Mouse (Mus musculus): Measurements from ENCODE around the gene Cyp2c70. TPM values are rescaled to one million over a fixed set of nuclear protein-coding genes. Genes with fewer than 3 reads are reported as not detected.

The Cyp2c70 gene
- polyA plus RNA-seq, 1 experiment from 2014 or later: not detected

Other genes with a start within 250 kb of the Cyp2c70 start
- gene Cyp2c37, start 194.9 kb downstream of the Cyp2c70 start, polyA plus RNA-seq (2014; fragmentation: Nextera tagmentation; extraction: Ambion mirVana): not detected in 2 replicates
- gene Cyp2c54, start 113.5 kb downstream of the Cyp2c70 start, polyA plus RNA-seq (2014; fragmentation: Nextera tagmentation; extraction: Ambion mirVana): not detected in 2 replicates
- not detected in 2 replicates for gene Cyp2c50, start 97.6 kb downstream of the Cyp2c70 start, polyA plus RNA-seq (2014; fragmentation: Nextera tagmentation; extraction: Ambion mirVana)
- 28.6 and 30.8 TPM in 2 replicates for gene Pdlim1, start 84.5 kb upstream of the Cyp2c70 start, polyA plus RNA-seq (2014; fragmentation: Nextera tagmentation; extraction: Ambion mirVana)

Data from kidney, embryonic 14.5 days (tissue).